Mouse (Mus musculus) kidney, postnatal 36 days (tissue): ENCODE measurements at regions not wholly inside any gene's neighbourhood (a gene's known extent, or its start where the extent isn't known, plus 50 kb on each side); places are given as distances from the start of the nearest gene placed in this dataset.
A peak's percentile ranks its signal among the peaks of the same experiment; 100 is the strongest.

Source experiments
- DNase-seq, 2 experiments: peaks; one replicate each; pipeline ENCODE4 v3.0.0; 2021 to 2022; ENCODE audit warnings: mixed read lengths in 2 of 2

- no peak for DNase-seq
These were observed 194.9 kb upstream of the Gm10192 start for GRCm38 (mm10) chr4:97377593-97378542.

- no peak for DNase-seq
These were observed 177.5 kb upstream of the Gm10192 start for GRCm38 (mm10) chr4:97360473-97360872.

- peak; percentile 2 to 14 for DNase-seq
These were observed 175.0 kb upstream of the Gm10192 start for GRCm38 (mm10) chr4:97357958-97358357.

GRCm38 (mm10) chr4:97346799-97347198 lies 163.8 kb upstream of the Gm10192 start:
- DNase-seq = peak in 1 of 2 experiments; percentile 4

GRCm38 (mm10) chr4:97344335-97344734 lies 161.4 kb upstream of the Gm10192 start:
- no peak for DNase-seq

- no peak for DNase-seq
These were observed 160.4 kb upstream of the Gm10192 start for GRCm38 (mm10) chr4:97343378-97343777.
